Comparison of ENCODE assay signal across 9 mouse cellular contexts in the genomic region with DNA sequence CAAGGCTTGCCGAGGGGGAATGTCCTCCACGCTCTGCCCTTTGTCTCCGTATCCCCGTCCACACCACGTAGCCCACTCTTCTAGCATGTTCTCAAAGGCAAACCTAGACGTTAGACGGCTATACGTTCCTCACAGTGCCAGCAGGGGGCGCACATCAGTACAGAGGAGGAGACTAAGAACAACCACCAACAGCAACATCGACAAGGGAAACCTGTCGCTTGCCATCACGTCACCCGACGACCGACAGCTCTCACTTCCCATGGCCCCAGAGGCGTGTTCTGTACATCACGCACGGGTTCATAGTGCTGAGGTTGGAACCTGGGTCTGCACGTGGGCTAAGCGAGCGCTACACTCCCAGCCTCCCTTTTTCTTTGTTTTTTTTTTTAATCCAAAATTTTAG.
DNase-seq lines count a peak whose midpoint lies in the region; ATAC-seq and TF ChIP-seq lines count a peak whose summit lies in the region.
"Had no signal": no experiment of that assay in that cellular context is flagged by ENCODE, and none has a peak within 500 bp of the region (broad histone marks: within the 10 kb centered on the region; RNA-seq: fewer than 3 reads in every experiment).

No protein-coding gene starts in this region.

- no peaks in the 10 kb centered on the region for H3K4me1 ChIP-seq in kidney, postnatal 0 days (replicated peaks; ENCODE audit: insufficient read depth, low read length)

- H3K27ac ChIP-seq in kidney, postnatal 0 days = no peak overlapping the region

- no peak overlapping the region for H3K9ac ChIP-seq in kidney, postnatal 0 days (ENCODE audit: low read depth, low read length)

- WGBS in kidney, postnatal 0 days = 68% methylated on average over 21 of the region's 21 CpGs

- peak; percentile 51 for DNase-seq in adrenal gland, postnatal 14 days
- no peak for DNase-seq in adrenal gland, postnatal 4 days (ENCODE audit: low spot score in 2 of 2)
- no peak for DNase-seq in kidney, postnatal 0 days (ENCODE audit: low spot score)
- DNase-seq in kidney, postnatal 14 days = no peak
- peak; percentile 94 for DNase-seq in ES-CJ7 (ENCODE audit: low read depth, low spot score)
- DNase-seq in lung, postnatal 10 days = peak; percentile 30
- DNase-seq in T-cell, adult 2 months (ENCODE audit: low spot score) = no peak

- H3K27me3 ChIP-seq in kidney, postnatal 0 days (ENCODE audit: insufficient read depth, low read length) = no peaks in the 10 kb centered on the region

- H3K4me2 ChIP-seq in kidney, postnatal 0 days (ENCODE audit: low read length) = no peak overlapping the region

- no peak overlapping the region for H3K4me3 ChIP-seq in kidney, postnatal 0 days (replicated peaks; ENCODE audit: low read depth, low read length)
- H3K4me3 ChIP-seq: erythroblast, embryonic 14.5 days had no signal

- no peak for ATAC-seq in kidney, postnatal 0 days (replicated peaks; ENCODE audit: low FRiP score, low read depth)
- ATAC-seq in activated CD4-positive, CD25-positive, alpha-beta regulatory T cell, adult 4 months = no peak

- no peaks in the 10 kb centered on the region for H3K36me3 ChIP-seq in kidney, postnatal 0 days (ENCODE audit: insufficient read depth, low read length)

- peak; percentile 62 for TF ChIP-seq CTCF in kidney, postnatal 0 days (IDR thresholded peaks at IDR 0.05; ENCODE audit: low read depth)

- H3K9me3 ChIP-seq in kidney, postnatal 0 days (replicated peaks; ENCODE audit: low read length) = no peaks in the 10 kb centered on the region

Comparison
In these comparisons a context has a peak if more than half of its experiments do, and no peak if none do; other contexts are left out.
1. DNase-seq: peak in adrenal gland, postnatal 14 days (single experiment), ES-CJ7 (single experiment) and lung, postnatal 10 days (single experiment); none in adrenal gland, postnatal 4 days (0 of 2), kidney, postnatal 0 days (single experiment), kidney, postnatal 14 days (single experiment) and T-cell, adult 2 months (single experiment).